Mouse (Mus musculus) cerebellum, postnatal 4 days (tissue): ENCODE measurements around the gene Fam81a.

Source experiments
- DNase-seq, 2 experiments: peaks; one replicate each; pipeline ENCODE4 v3.0.0; 2022; ENCODE audit warnings: low spot score in 2 of 2, mixed read lengths in 1 of 2

Fam81a gene

DNA sequence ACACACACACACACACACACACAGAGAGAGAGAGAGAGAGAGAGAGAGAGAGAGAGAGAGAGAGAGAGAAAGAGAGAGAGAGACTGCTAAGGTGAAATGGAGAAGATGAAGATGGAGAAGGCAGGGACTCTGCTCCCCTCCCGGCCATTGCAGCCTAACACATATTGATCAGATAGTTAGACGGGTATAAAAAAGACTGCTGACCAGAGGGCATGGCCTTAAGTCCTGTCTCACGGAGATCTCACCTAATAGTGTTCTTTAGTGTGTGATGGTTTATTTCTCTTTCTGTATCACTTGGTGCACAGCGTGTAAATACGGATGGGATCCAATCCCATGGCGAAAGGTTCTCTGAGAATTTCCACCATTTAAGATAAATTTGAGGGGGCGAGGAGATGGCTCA, at the start of gene Fam81a:
Fam81a (minus strand) TSS at position 101 of the 400 bp plus-strand sequence.
- DNase-seq, result no peak

DNA sequence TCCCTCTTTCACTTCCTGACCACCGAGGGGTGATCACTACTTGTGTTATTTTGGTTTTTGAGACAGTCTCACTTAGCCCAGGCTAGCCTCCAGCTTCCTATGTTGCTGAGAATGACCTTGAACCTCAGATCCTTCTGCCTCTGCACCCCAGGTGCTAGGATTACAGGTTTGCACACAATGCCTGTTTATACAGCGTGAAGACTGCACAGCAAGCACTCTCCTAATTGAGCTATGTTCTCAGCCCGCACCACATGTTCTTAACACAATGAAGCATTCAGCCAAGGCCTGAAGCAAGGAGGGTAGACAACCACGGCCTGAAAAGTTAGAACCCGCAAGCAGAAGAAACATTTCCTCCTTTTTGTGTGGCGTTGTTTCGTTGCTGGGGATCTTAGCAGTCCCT, 40.3 kb upstream of the Fam81a start:
- no peak for DNase-seq

DNA sequence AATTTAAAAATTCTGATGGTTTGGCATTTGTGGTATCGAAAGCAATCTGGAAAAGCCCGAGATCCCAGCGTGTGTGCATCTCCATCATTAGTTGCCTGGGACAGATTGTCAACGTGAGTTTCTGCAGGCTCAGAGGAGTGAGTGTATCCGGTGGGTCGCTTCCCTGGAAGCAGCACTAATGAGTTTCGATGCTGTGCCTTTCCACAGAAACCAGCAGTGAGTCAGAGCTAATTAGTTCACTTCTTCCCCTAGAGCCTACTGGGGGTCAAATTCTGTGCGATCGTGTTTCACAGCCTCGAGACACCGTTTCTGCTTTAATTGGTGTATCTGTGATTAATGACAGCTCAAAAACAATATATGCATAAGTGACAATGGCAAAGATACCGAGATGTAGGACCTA, 39.4 kb upstream of the Fam81a start:
- no peak for DNase-seq

GRCm38 (mm10) chr9:70176291-70176690, 33.9 kb upstream of the Fam81a start:
- no peak for DNase-seq

- DNase-seq, result no peak
Measured at GRCm38 (mm10) chr9:70174896-70175295, 32.5 kb upstream of the Fam81a start.

DNA sequence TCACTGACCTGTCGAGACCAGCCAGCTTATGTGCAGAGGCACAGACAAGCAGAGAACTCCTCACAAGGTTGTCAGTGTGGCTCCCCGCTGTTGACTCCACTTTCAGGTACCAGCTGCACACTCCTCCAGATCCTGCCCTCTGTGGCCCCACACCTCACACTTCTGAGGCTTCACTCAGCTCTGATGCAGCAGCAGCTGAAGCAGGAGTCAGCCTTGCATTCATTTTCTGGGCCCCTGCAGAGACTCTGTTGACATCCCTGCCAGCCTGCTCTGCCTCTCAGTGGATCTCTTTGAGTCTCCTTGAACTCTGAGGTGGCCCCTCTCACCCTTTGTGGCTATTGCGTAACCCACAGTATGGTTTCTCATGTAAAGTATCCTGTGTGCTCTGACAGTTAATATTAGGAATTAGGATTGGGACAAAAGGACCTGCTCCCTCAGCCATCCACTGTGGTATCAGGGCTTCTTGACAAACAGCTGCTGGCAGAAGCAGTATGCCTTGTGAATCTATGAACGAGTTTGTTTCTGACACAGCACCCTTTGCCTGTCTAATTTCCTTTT, 32.0 kb upstream of the Fam81a start:
- no peak for DNase-seq

- DNase-seq, result no peak
Measured at GRCm38 (mm10) chr9:70168973-70169372, 26.6 kb upstream of the Fam81a start.

GRCm38 (mm10) chr9:70160071-70160470, 17.7 kb upstream of the Fam81a start:
- no peak for DNase-seq

DNA sequence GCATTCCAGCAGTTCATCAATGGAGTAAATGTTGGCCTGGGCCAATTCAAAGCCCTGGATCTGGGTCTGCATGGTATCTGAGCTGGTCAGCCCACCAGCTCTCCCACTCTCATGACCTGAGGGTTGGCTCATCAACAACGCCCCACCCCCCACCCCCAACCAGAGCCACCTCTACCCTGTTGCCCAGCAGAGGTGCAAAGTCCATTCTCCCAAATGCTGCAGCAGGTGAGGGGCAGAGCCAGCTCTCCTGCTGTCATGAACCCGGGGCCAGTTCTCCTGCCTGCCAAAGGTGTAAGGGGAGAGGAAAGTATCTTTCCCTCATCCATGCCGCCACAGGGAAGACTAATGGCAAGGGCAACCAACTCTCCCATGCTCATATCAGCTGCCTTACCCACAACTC, 5.3 kb upstream of the Fam81a start:
- DNase-seq, result no peak

DNA sequence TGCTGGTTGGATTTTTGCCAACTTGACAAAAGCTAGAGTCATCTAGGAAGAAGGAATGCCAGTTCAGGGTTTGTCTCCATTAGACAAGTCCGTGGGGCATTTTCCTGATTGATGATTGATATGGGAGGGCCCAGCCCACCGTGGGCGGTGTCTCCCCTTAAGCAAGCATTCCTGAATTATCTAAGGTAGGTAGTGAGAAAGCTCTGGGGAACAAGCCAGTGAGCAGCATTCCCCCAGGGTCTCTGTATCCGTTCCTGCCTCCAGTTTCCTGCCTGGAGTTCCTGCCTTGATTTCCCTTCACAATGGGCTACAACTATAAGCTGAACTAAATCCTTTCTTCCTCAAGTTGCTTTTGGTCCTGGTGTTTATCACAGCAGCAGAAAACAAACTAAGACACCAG, 3.1 kb upstream of the Fam81a start:
- no peak for DNase-seq

GRCm38 (mm10) chr9:70143326-70143725, 966 bp upstream of the Fam81a start:
- DNase-seq, result no peak

DNA sequence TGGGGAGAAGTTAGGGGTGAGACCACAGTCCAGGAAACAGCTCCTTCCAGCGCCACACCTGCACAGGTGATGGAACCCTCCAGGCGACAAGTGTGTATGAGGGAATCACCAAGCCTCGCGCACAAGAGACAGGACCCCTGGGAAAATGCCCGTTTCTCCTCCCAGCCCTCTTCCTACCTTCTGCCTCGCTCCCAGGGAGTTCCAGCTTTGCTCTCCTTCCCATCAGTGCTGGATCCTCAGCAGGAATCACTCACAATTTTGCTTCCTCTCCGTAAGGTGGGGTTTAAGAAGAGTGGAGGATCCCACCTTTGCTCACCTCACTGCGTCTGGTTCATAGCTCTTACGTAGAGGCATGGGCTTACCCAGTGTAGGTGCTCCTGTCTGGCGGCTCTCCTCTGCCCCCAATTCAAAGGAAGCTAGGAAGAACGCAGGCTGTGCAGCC, 454 bp downstream of the Fam81a start:
- peak in 1 of 2 experiments; percentile 8 for DNase-seq

- DNase-seq, result peak; percentile 54 to 63
Measured at GRCm38 (mm10) chr9:70140871-70141796, 1.2 kb downstream of the Fam81a start.

GRCm38 (mm10) chr9:70140340-70140739, 2.0 kb downstream of the Fam81a start:
- DNase-seq, result no peak

DNA sequence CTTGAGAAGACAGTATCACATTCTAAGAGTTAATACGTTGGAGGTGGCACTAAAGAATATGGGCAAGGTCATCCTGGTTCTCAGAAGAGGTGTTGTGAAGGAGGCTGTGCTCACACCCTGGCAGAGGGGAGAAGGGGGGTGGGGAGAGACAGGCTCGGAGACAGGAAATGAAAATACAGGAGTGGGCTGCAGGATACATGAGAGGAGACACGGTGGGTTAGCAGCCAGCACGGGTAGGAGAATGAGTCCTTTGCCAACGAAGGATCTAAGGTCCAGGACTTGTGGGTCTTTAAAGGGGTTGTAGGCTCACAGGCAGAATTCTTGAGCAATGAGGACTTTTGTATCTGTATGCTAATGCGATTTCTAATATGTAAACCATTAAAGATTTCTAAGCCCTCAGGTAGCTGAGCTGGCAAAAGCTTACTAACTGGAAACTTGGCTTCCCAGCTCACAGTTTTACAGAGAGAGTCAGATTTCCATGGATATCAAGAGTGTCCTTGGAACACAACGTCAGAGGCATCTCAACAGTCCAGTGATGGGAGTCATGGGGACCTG, 3.0 kb downstream of the Fam81a start:
- DNase-seq, result no peak

DNA sequence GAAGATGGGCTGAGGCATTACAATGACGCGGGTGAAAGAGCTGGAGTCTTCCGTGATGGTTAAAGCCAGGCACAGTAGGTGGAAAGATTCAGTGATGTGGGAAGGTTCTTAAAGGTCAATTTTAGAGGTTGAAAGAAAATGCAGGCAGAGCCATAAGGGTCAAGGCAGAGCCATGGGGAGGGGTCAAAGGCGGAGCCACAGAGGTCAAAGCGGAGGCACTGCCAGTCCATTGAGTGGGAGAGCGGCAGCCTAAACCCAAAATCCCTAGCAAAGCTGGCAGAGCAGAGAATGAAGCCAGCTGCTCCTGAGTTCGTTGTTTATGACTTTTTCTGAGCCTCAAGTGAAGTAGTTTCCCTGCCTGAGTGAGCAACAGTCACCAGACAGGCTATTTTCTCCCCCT, 3.8 kb downstream of the Fam81a start:
- no peak for DNase-seq

DNA sequence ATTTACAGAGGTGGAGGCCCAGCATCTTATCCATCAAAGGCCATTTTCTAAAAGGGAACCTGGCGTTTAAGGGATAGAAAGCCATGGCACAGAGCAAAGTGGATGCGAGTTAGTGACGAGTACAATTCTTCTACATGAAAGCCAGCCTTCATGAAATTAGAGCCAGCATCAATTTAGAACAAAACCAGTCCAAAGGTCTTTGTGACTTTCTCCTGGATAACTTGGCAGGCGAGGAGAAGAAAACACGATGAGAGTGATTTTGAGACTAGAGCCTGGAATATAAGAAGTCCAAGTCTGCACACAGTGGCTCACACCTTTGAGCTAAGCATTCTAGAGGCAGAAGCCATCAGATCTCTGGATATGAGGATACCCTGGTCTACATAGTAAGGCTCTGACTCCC, 4.4 kb downstream of the Fam81a start:
- DNase-seq, result no peak

GRCm38 (mm10) chr9:70135186-70135585, 7.2 kb downstream of the Fam81a start:
- DNase-seq, result no peak

GRCm38 (mm10) chr9:70134716-70135115, 7.6 kb downstream of the Fam81a start:
- no peak for DNase-seq

DNA sequence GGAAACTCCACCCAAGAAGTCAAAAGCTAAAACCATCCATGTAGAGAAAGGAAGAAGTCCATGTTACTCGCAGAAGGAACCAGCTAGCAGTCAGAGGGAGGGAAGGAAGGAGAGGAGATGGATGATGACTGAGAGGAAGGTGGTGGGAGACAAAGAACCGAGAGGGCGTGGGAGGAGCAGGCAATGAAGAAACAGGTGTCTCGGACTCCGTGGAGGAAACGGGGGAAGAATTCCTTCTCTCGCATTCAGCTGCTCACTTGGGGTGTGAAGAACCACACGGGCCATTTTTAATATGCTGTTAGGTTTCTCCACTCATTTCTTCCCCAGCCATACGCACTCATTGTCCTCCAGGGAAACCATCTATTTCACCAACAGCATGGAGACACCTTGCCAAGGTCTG, 8.1 kb downstream of the Fam81a start:
- DNase-seq, result no peak

DNA sequence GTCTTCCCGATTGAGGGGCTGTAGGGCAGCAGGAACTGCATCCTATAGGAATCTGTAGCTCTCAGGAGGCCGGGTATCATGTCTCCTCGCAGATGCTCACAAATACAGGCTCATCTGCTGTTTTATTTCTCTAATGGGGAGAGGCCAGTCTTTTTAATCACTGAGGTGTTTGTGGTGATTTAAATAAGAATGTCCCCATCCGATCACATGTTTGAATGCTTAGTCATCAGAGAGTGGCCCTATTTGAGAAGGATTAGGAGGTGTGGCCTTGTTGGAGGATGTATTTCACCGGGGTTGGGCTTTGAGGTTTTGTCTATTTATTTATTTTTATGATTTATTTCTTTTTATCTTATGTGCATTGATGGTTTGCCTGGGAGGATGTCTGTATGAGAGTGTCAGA, 11.6 kb downstream of the Fam81a start:
- DNase-seq, result no peak

GRCm38 (mm10) chr9:70111869-70112286, 30.5 kb downstream of the Fam81a start:
- DNase-seq, result no peak

DNA sequence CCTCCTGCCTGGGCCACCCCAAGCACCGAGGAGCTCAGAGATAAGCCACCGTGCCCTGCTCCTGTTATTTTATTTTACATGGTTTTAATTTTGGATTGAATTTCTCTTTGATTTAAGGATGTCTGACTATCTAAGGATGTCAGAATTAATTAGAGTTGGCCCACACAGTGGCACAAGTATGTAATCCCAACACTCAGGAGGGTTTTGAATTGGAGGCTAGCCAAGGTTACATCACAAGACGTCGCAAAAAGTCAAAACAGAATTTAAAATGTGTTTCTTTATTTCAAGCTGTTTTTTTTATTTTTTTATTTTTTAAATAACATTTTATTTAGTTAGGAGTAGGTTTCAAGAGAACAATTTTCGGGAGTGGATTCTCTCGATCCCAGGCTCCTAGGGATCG, 31.5 kb downstream of the Fam81a start:
- DNase-seq, result no peak
